Mouse (Mus musculus): Measurements from ENCODE around the gene Bpifb2.

DNA sequence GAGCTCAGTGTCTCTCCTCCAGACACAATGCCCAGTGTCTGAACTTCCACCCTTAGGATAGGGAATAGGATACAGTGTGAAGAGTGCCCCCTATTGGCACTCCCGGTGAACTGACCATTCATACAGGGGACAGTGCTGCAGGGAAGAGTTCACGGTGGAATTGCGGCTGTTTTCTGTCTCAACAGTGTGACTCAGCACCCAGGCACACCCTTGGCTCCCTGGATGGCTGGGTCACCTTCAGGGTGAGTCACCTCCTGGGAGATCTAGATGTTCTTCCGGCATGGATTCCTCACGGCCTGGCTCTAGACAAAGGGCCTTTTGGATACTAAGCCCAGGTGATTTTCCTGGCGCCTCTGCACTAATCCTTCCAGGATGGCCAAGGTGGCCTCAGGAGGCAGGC is 60.5 kb downstream of the Bpifb2 start:
- TF ChIP-seq CTCF (IDR thresholded peaks at IDR 0.05; ENCODE audit: low read depth) (no peak), EP300 (IDR thresholded peaks at IDR 0.05; ENCODE audit: low read depth) (no peak)

Measured in heart, postnatal 0 days (tissue).